Mouse (Mus musculus) G1E (cell line): ENCODE results near the gene Xdh. TPM values are rescaled to one million over a fixed set of nuclear protein-coding genes. Genes with fewer than 3 reads are reported as not detected.

ENCODE experiments used
- ATAC-seq: 2 replicates; pipeline ENCODE4 v1.8.0; 2016; ENCODE audit warnings: mild to moderate bottlenecking; ENCODE audit not compliant: insufficient number of reproducible peaks, poor library complexity, low FRiP score, severe bottlenecking; ENCODE audit errors: extremely low read depth
- DNase-seq: peaks from one replicate; pipeline ENCODE4 v3.0.0; 2012; ENCODE audit warnings: low spot score
- H3K27me3 ChIP-seq: 2 replicates; pipeline ENCODE4 v1.6.1; 2012; ENCODE audit warnings: mild to moderate bottlenecking, low read length, inconsistent platforms; ENCODE audit not compliant: insufficient read depth
- H3K36me3 ChIP-seq: replicated peaks from 2 replicates; pipeline ENCODE3; 2012; ENCODE audit warnings: mild to moderate bottlenecking, inconsistent platforms
- H3K4me1 ChIP-seq: 2 replicates; pipeline ENCODE4 v1.6.1; 2012; ENCODE audit warnings: low read depth, low read length, inconsistent platforms, mixed read lengths; ENCODE audit not compliant: insufficient read depth
- H3K4me3 ChIP-seq: 2 replicates; pipeline ENCODE4 v1.5.1; 2012; ENCODE audit warnings: low read depth, mild to moderate bottlenecking, inconsistent platforms, low read length, moderate library complexity, mixed read lengths
- H3K9me3 ChIP-seq: replicated peaks from 2 replicates; pipeline ENCODE4 v1.6.1; 2012; ENCODE audit warnings: inconsistent platforms
- CTCF ChIP-seq: IDR thresholded peaks from 2 replicates; pipeline ENCODE4 v1.5.1; 2012; ENCODE audit warnings: low read depth, low read length, inconsistent platforms, mixed read lengths
- GATA1 ChIP-seq: IDR thresholded peaks from 2 replicates; pipeline ENCODE4 v1.6.1; 2012; ENCODE audit warnings: borderline replicate concordance, low read length, inconsistent platforms, mixed read lengths
- GATA2 ChIP-seq: IDR thresholded peaks from 2 replicates; pipeline ENCODE4 v1.6.1; 2012; ENCODE audit warnings: low read depth, low read length, inconsistent platforms, borderline replicate concordance
- POLR2AphosphoS5 ChIP-seq: IDR thresholded peaks from 2 replicates; pipeline ENCODE4 v1.6.1; 2012; ENCODE audit warnings: low read depth, low read length, inconsistent platforms; ENCODE audit not compliant: insufficient replicate concordance
- TAL1 ChIP-seq: conservative IDR thresholded peaks from 2 replicates; pipeline ENCODE4 v1.6.1; 2012; ENCODE audit warnings: low read depth, low read length, inconsistent platforms, mixed read lengths
- polyA plus RNA-seq: library from polyadenylated mRNA; stranded (reverse); fragments of >175 nt; gene quantifications from 2 replicates; pipeline ENCODE4 v1.2.3, GENCODE M21; 2012
- total RNA-seq, 2 experiments: library from RNA; stranded (forward) in 1 of 2; stranded (reverse) in 1 of 2; fragments of 200-1000 nt in 1 of 2; fragments of >200 nt in 1 of 2; fragmentation: Nextera tagmentation in 1 of 2; gene quantifications; 2 replicates each; pipeline ENCODE4 v1.2.3; 2014 to 2017

Gene Xdh
- total and polyA plus RNA-seq, 3 experiments: 0.16 TPM; not detected in 2

DNA sequence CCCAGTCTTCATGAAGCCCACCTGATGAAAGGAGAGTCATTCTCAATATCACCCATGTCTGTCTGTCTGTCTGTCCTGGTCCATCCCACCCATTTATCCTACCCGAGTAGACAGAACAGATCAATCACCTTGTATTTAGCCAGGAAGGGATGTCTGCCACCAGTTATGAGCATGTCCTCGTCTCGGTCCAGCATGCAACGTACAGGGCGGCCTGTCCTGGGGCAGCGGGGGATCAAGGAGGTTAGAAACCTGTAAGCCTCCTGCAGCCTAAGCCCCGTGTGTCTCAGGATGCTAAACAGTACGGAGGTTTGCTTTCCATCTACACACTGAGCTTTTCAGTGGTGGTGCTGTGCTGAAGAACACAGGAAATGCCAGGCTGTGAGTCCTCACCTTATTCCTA, 43.9 kb downstream of the Xdh start:
- ATAC-seq (no peak), DNase-seq (no peak)
- no peaks in the 10 kb centered on the region for H3K36me3 ChIP-seq
- H3K27me3 ChIP-seq: no peaks in the 10 kb centered on the region
- peaks cover 21% of the 10 kb centered on the region for H3K9me3 ChIP-seq
- TF ChIP-seq GATA1 (no peak), POLR2AphosphoS5 (no peak), TAL1 (no peak), GATA2 (no peak), CTCF (no peak)
- H3K4me1 ChIP-seq: no peaks in the 10 kb centered on the region
- H3K4me3 ChIP-seq: no peak overlapping the region

DNA sequence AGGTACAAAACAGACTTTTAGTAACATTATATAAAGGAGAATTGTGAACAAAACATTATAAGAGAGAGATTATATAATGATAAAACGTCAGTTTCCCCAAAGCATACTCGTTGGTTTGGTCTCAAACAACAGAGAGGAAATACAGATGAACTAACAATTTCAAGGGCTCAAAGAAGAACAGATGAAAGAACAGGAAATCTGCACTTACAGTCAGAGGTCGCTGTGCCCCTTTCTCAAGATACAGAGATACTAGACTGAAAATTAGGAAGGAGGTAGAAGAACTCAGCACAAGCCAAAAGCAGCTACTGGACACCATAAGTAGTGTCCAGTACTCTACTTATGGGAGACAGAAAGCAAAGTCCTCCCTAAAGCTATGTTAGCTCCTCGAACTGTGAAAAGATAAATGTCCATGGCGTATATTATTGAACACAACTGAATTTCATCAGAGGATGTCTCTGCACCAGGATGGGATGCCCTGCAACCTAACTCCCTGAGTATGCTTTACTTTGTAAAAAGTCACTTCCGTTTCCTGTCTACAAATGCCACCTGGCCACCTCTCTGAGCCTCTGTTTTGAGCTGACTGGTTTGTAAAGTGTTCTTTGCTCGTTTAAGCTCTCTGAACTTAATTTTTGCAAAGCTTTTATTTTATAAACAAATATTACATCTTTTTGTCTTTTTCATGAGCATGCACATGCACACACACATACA, 44.8 kb downstream of the Xdh start:
- ATAC-seq (no peak), DNase-seq (no peak)
- Histone ChIP-seq H3K4me3 (no peak overlapping the region), H3K4me1 (no peaks in the 10 kb centered on the region), H3K36me3 (no peaks in the 10 kb centered on the region), H3K9me3 (peaks cover 26% of the 10 kb centered on the region), H3K27me3 (no peaks in the 10 kb centered on the region)
- TF ChIP-seq CTCF (no peak), GATA1 (no peak), POLR2AphosphoS5 (no peak), TAL1 (no peak), GATA2 (no peak)

DNA sequence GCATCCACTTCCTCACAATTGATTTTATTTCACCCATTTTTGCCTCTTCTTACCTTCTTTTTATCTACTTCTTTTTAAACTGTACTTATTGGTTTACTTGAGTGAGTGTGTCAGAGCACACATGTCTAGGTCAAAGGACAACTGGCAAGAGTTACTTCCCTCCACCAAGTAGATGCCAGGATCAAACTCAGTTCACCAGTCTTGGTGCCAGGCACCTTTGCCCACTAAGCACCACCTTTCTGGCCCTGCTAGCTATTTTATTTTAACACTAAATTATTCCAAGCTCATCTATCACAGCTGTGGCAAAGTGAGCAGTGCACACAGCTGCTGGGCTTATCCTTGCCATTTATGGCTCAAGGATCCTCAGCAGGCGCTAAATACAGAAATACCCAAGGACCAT, 46.9 kb downstream of the Xdh start:
- no peak for ATAC-seq
- Histone ChIP-seq H3K27me3 (no peaks in the 10 kb centered on the region), H3K9me3 (peaks cover 30% of the 10 kb centered on the region), H3K36me3 (no peaks in the 10 kb centered on the region), H3K4me1 (no peaks in the 10 kb centered on the region), H3K4me3 (no peak overlapping the region)
- TF ChIP-seq GATA2: no peak
- no peak for TF ChIP-seq TAL1
- TF ChIP-seq POLR2AphosphoS5: no peak
- TF ChIP-seq CTCF: no peak
- no peak for TF ChIP-seq GATA1
- no peak for DNase-seq

DNA sequence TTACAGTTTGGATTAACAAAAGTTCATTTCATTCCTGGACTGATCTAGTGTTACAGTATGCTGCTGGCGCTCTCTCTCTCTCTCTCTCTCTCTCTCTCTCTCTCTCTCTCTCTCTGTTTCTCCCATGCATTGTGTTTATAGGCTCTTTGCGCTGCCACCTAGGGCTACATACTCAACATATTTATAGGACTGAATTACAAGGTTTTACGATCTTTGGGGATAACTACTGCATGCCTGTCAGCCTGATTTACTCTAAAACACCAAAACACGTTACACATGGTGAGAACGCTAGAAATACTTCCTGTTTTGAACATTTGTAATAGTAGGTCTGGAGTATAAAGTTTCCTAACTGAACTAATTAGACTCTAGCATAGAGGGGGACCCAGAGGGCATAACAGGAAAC, 47.8 kb downstream of the Xdh start:
- no peak for DNase-seq
- no peak for ATAC-seq
- Histone ChIP-seq H3K27me3 (no peaks in the 10 kb centered on the region), H3K4me3 (no peak overlapping the region), H3K9me3 (peaks cover 31% of the 10 kb centered on the region), H3K4me1 (no peaks in the 10 kb centered on the region), H3K36me3 (no peaks in the 10 kb centered on the region)
- TF ChIP-seq GATA1 (no peak), TAL1 (no peak), GATA2 (no peak), POLR2AphosphoS5 (no peak), CTCF (no peak)

DNA sequence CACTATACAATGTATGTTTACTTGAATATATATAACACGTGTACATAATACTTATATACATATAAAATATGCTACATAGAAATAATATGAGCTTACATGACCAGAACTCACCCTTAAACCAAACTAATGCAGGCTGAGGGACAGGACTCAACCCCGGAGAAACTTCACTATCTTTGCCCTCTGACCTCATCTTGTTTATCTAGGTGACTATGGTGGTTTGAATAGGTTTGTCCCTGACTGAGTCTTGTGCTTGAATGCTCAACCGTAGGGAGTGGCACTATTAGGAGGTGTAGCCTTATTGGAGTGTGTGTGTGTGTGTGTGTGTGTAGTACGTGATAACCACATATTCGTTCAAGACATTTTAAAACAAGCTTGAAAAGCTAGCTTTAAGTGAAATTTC, 55.6 kb downstream of the Xdh start:
- no peak for ATAC-seq
- Histone ChIP-seq H3K9me3 (peaks cover 39% of the 10 kb centered on the region), H3K27me3 (no peaks in the 10 kb centered on the region), H3K4me1 (no peaks in the 10 kb centered on the region), H3K4me3 (no peak overlapping the region), H3K36me3 (no peaks in the 10 kb centered on the region)
- TF ChIP-seq TAL1: no peak
- TF ChIP-seq POLR2AphosphoS5: no peak
- no peak for TF ChIP-seq CTCF
- TF ChIP-seq GATA1: no peak
- no peak for TF ChIP-seq GATA2
- DNase-seq: no peak

DNA sequence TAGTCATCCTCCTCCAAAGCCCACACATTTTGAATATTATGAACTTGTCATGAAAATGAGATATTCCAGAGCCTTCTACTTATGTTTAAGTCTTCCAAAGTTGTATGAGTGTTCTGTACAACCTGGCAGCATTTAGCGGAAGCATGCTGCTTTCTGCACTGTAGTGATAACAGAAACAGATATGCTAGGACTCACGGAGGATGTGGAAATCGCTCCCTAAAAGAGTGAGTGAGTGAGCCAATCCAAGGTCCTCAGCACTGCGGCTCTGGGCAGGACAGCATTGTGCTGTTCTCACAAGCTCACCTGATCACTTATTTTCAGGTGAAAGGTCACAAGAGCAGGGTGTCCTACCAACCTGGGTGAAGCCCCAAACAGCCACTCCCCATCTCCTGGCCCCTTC, 56.2 kb downstream of the Xdh start:
- Histone ChIP-seq H3K36me3 (no peaks in the 10 kb centered on the region), H3K4me3 (no peak overlapping the region), H3K27me3 (no peaks in the 10 kb centered on the region), H3K4me1 (no peaks in the 10 kb centered on the region), H3K9me3 (peaks cover 39% of the 10 kb centered on the region)
- DNase-seq: no peak
- TF ChIP-seq GATA1 (no peak), CTCF (no peak), GATA2 (no peak), TAL1 (no peak), POLR2AphosphoS5 (no peak)
- no peak for ATAC-seq
